Comparison of ENCODE assay signal across 18 mouse cellular contexts in genomic region chr12:32719203-32719602, GRCm38 (mm10).
A peak's percentile ranks its signal among the peaks of the same experiment; 100 is the strongest.
DNase-seq lines count a peak whose midpoint lies in the region; ATAC-seq and TF ChIP-seq lines count a peak whose summit lies in the region.
"Had no signal": no experiment of that assay in that cellular context is flagged by ENCODE, and none has a peak within 500 bp of the region (broad histone marks: within the 10 kb centered on the region; RNA-seq: fewer than 3 reads in every experiment).

No protein-coding gene starts in this region.

- no peak overlapping the region for H3K27ac ChIP-seq in forebrain, embryonic 14.5 days (ENCODE audit: low read depth, low read length)
- no peak overlapping the region for H3K27ac ChIP-seq in forebrain, embryonic 10.5 days
- no peak overlapping the region for H3K27ac ChIP-seq in forebrain, postnatal 0 days (ENCODE audit: low read depth, low read length)
- no peak overlapping the region for H3K27ac ChIP-seq in intestine, embryonic 15.5 days
- H3K27ac ChIP-seq: embryonic facial prominence, embryonic 10.5 days; heart, embryonic 13.5 days; hindbrain, embryonic 15.5 days had no signal

- H3K9me3 ChIP-seq in forebrain, embryonic 14.5 days (replicated peaks; ENCODE audit: control insufficient read depth, low read length): no peaks in the 10 kb centered on the region
- no peaks in the 10 kb centered on the region for H3K9me3 ChIP-seq in forebrain, embryonic 10.5 days
- no peaks in the 10 kb centered on the region for H3K9me3 ChIP-seq in forebrain, postnatal 0 days (ENCODE audit: low read length)
- no peaks in the 10 kb centered on the region for H3K9me3 ChIP-seq in intestine, embryonic 15.5 days
- H3K9me3 ChIP-seq: embryonic facial prominence, embryonic 10.5 days; heart, embryonic 13.5 days; hindbrain, embryonic 15.5 days had no signal

- H3K36me3 ChIP-seq in forebrain, embryonic 14.5 days (ENCODE audit: control insufficient read depth, insufficient read depth, low read length): no peaks in the 10 kb centered on the region
- H3K36me3 ChIP-seq in forebrain, embryonic 10.5 days (replicated peaks): no peaks in the 10 kb centered on the region
- H3K36me3 ChIP-seq in forebrain, postnatal 0 days (ENCODE audit: insufficient read depth): no peaks in the 10 kb centered on the region
- H3K36me3 ChIP-seq in intestine, embryonic 15.5 days: no peaks in the 10 kb centered on the region
- H3K36me3 ChIP-seq: embryonic facial prominence, embryonic 10.5 days; heart, embryonic 13.5 days; hindbrain, embryonic 15.5 days had no signal

- ATAC-seq in forebrain, embryonic 14.5 days: peak; percentile 64; the same call in 1 of the 2 replicates
- no peak for ATAC-seq in forebrain, postnatal 0 days
- ATAC-seq in intestine, embryonic 15.5 days: no peak

- H3K4me3 ChIP-seq in forebrain, embryonic 14.5 days (ENCODE audit: low read depth, low read length): no peak overlapping the region
- H3K4me3 ChIP-seq in forebrain, embryonic 10.5 days: no peak overlapping the region
- no peak overlapping the region for H3K4me3 ChIP-seq in forebrain, postnatal 0 days (ENCODE audit: low read depth, low read length)
- no peak overlapping the region for H3K4me3 ChIP-seq in intestine, embryonic 15.5 days (replicated peaks)
- H3K4me3 ChIP-seq: embryonic facial prominence, embryonic 10.5 days; gastrocnemius, adult 2 months; heart, embryonic 13.5 days; hindbrain, embryonic 15.5 days had no signal

- TF ChIP-seq POLR2A in brain, embryonic 14.5 days (IDR thresholded peaks at IDR 0.05; ENCODE audit: borderline replicate concordance, extremely low read depth, insufficient read depth, insufficient read length, poor library complexity, severe bottlenecking): no peak

- no peak for TF ChIP-seq CTCF in brain, embryonic 14.5 days (IDR thresholded peaks at IDR 0.05; ENCODE audit: borderline replicate concordance, extremely low read depth, insufficient read depth, insufficient read length)
- no peak for TF ChIP-seq CTCF in forebrain, postnatal 0 days (IDR thresholded peaks at IDR 0.05; ENCODE audit: low read depth)

- peak; percentile 48 for DNase-seq in forebrain, embryonic 14.5 days (ENCODE audit: low spot score)
- DNase-seq in forebrain, embryonic 10.5 days (ENCODE audit: extremely low spot score, low spot score): no peak
- DNase-seq in brain, embryonic 14.5 days (ENCODE audit: low read depth): peak; percentile 60
- peak; percentile 37 for DNase-seq in forebrain, postnatal 0 days
- DNase-seq in layer of hippocampus, adult 9-10 months (ENCODE audit: low spot score): peak; percentile 24
- DNase-seq in spleen, postnatal 10 days (ENCODE audit: low spot score in 2 of 2): no peak
- no peak for DNase-seq in embryo, embryonic 11 days
- DNase-seq: adrenal gland, postnatal 10 days; cerebellum, adult 18-20 months; cerebellum, adult 9-11 months; cerebellum, postnatal 36 days; gastrocnemius, adult 2 months; gastrocnemius, postnatal 25 days; heart, postnatal 36 days had no signal

- H3K4me2 ChIP-seq in forebrain, embryonic 14.5 days (ENCODE audit: low read length): no peak overlapping the region
- no peak overlapping the region for H3K4me2 ChIP-seq in forebrain, postnatal 0 days (ENCODE audit: low read depth)
- H3K4me2 ChIP-seq in intestine, embryonic 15.5 days (replicated peaks): no peak overlapping the region
- H3K4me2 ChIP-seq: heart, embryonic 13.5 days; hindbrain, embryonic 15.5 days had no signal

- WGBS in forebrain, embryonic 14.5 days: 73% methylated on average over 4 of the region's 4 CpGs
- 94% methylated on average over 4 of the region's 4 CpGs for WGBS in forebrain, embryonic 10.5 days
- 48% methylated on average over 4 of the region's 4 CpGs for WGBS in forebrain, postnatal 0 days
- WGBS in intestine, embryonic 15.5 days: 85% methylated on average over 4 of the region's 4 CpGs

- no peaks in the 10 kb centered on the region for H3K27me3 ChIP-seq in forebrain, embryonic 14.5 days (replicated peaks; ENCODE audit: control insufficient read depth, insufficient read depth, low read length)
- H3K27me3 ChIP-seq in forebrain, embryonic 10.5 days (ENCODE audit: poor library complexity, severe bottlenecking): no peaks in the 10 kb centered on the region
- no peaks in the 10 kb centered on the region for H3K27me3 ChIP-seq in forebrain, postnatal 0 days (ENCODE audit: insufficient read depth, low read length)
- H3K27me3 ChIP-seq in intestine, embryonic 15.5 days (replicated peaks): no peaks in the 10 kb centered on the region
- H3K27me3 ChIP-seq: heart, embryonic 13.5 days; hindbrain, embryonic 15.5 days had no signal

- peaks cover 4% of the 10 kb centered on the region; the same call in 1 of the 2 replicates for H3K4me1 ChIP-seq in forebrain, embryonic 14.5 days (ENCODE audit: control insufficient read depth, insufficient read depth, low read length)
- H3K4me1 ChIP-seq in forebrain, embryonic 10.5 days: no peaks in the 10 kb centered on the region
- peaks cover 10% of the 10 kb centered on the region; the same call in 1 of the 2 replicates for H3K4me1 ChIP-seq in forebrain, postnatal 0 days (ENCODE audit: insufficient read depth)
- H3K4me1 ChIP-seq in intestine, embryonic 15.5 days (replicated peaks): no peaks in the 10 kb centered on the region
- H3K4me1 ChIP-seq: embryonic facial prominence, embryonic 10.5 days had no signal

- no peak overlapping the region for H3K9ac ChIP-seq in forebrain, embryonic 14.5 days (ENCODE audit: low read length)
- no peak overlapping the region for H3K9ac ChIP-seq in forebrain, postnatal 0 days
- H3K9ac ChIP-seq in intestine, embryonic 15.5 days: no peak overlapping the region
- H3K9ac ChIP-seq: heart, embryonic 13.5 days; hindbrain, embryonic 15.5 days had no signal

Comparison
In these comparisons a context has a peak if more than half of its experiments do, and no peak if none do; other contexts are left out.
1. DNase-seq: peak in forebrain, embryonic 14.5 days (single experiment), brain, embryonic 14.5 days (single experiment), forebrain, postnatal 0 days (single experiment) and layer of hippocampus, adult 9-10 months (single experiment); none in forebrain, embryonic 10.5 days (single experiment), spleen, postnatal 10 days (0 of 2) and embryo, embryonic 11 days (single experiment).